Mouse (Mus musculus): Measurements from ENCODE around the gene Plxnb2. TPM values are rescaled to one million over a fixed set of nuclear protein-coding genes. Genes with fewer than 3 reads are reported as not detected.

Gene Plxnb2
- total and polyA plus RNA-seq, 3 experiments: 0.17 to 0.19 TPM; not detected in 1

- TF ChIP-seq BHLHE40 (IDR thresholded peaks at IDR 0.05; ENCODE audit: borderline replicate concordance, low read depth, low read length) (no peak), MAX (IDR thresholded peaks at IDR 0.05; ENCODE audit: low read length) (no peak), CTCF (IDR thresholded peaks at IDR 0.05 in 2 of 3, conservative IDR thresholded peaks at IDR 0.05 in 1 of 3; ENCODE audit: control insufficient read depth in 1 of 3, insufficient read depth in 1 of 3, low read depth in 2 of 3, low read length in 3 of 3, poor library complexity in 1 of 3, severe bottlenecking in 1 of 3) (peak in 1 of 3 experiments; percentile 9; a peak in 1 of 6 replicates), SIN3A (IDR thresholded peaks at IDR 0.05; ENCODE audit: low read length) (no peak), MAFK (IDR thresholded peaks at IDR 0.05; ENCODE audit: borderline replicate concordance, low read depth, low read length) (no peak), GABPA (IDR thresholded peaks at IDR 0.05; ENCODE audit: low read depth, low read length) (no peak), UBTF (IDR thresholded peaks at IDR 0.05; ENCODE audit: borderline replicate concordance, insufficient read depth, low read depth, low read length) (no peak), MAZ (IDR thresholded peaks at IDR 0.05; ENCODE audit: low read depth, low read length) (0 out of 2 replicates have a peak, but pooled peaks have one; percentile 16), E2F4 (IDR thresholded peaks at IDR 0.05; ENCODE audit: borderline replicate concordance, low read depth, low read length) (no peak), RCOR1 (IDR thresholded peaks at IDR 0.05; ENCODE audit: low read depth, low read length) (no peak), TBP (IDR thresholded peaks at IDR 0.05; ENCODE audit: low read depth, low read length) (peak; percentile 66), MYC (IDR thresholded peaks at IDR 0.05; ENCODE audit: low read depth, low read length) (no peak), USF2 (IDR thresholded peaks at IDR 0.05; ENCODE audit: borderline replicate concordance in 1 of 2, insufficient read depth in 1 of 2, low read depth in 1 of 2, low read length in 2 of 2) (no peak), HCFC1 (IDR thresholded peaks at IDR 0.05; ENCODE audit: low read depth, low read length) (peak; percentile 43; the same call in 1 of the 2 replicates), ETS1 (IDR thresholded peaks at IDR 0.05; ENCODE audit: low read depth, low read length) (0 out of 2 replicates have a peak, but pooled peaks have one; percentile 6), RAD21 (IDR thresholded peaks at IDR 0.05; ENCODE audit: low read depth, low read length) (no peak)
These were observed 30.5 kb upstream of the Plxnb2 start, which contains the start of gene Ppp6r2 (continued) for GRCm38 (mm10) chr15:89210915-89211715.

GRCm38 (mm10) chr15:89209886-89210761 lies 29.5 kb upstream of the Plxnb2 start:
- H3K36me3 ChIP-seq (ENCODE audit: control insufficient read depth in 1 of 2, insufficient read depth in 2 of 2, low read length in 2 of 2): peaks cover 0 to 28% of the 10 kb centered on the region in 2 experiments; a peak in 2 of 4 replicates
- H3K9ac ChIP-seq (ENCODE audit: control insufficient read depth, low read depth, low read length, poor library complexity, severe bottlenecking): peak overlapping the region; percentile 86
- H3K79me2 ChIP-seq (ENCODE audit: control insufficient read depth, insufficient read depth, low read length, poor library complexity): peaks cover 14% of the 10 kb centered on the region
- H3K27me3 ChIP-seq (ENCODE audit: control insufficient read depth in 1 of 2, insufficient read depth in 2 of 2, low read length in 2 of 2): no peaks in the 10 kb centered on the region
- no peaks in the 10 kb centered on the region for H3K9me3 ChIP-seq (replicated peaks; ENCODE audit: insufficient read depth, low read length)
- peak overlapping the region; percentile 84 to 88 for H3K4me3 ChIP-seq (ENCODE audit: control insufficient read depth in 1 of 2, insufficient read depth in 1 of 2, low read depth in 2 of 2, low read length in 2 of 2)
- H3K4me1 ChIP-seq (ENCODE audit: control insufficient read depth in 1 of 2, insufficient read depth in 2 of 2, low read length in 2 of 2): peaks cover 21% of the 10 kb centered on the region in 2 experiments
- peak overlapping the region; percentile 80 for H3K27ac ChIP-seq (ENCODE audit: control insufficient read depth, low read depth, low read length)
- peak; percentile 93 for DNase-seq (ENCODE audit: low read depth, low spot score)
- TF ChIP-seq ZKSCAN1 (IDR thresholded peaks at IDR 0.05; ENCODE audit: low read depth, low read length) (peak; percentile 69; the same call in 1 of the 2 replicates), ZMIZ1 (IDR thresholded peaks at IDR 0.05; ENCODE audit: low read depth, low read length) (no peak), E2F4 (IDR thresholded peaks at IDR 0.05; ENCODE audit: borderline replicate concordance, low read depth, low read length) (no peak), POLR2AphosphoS2 (IDR thresholded peaks at IDR 0.05; ENCODE audit: low read length) (peak; percentile 26; the same call in 1 of the 2 replicates), MAFK (IDR thresholded peaks at IDR 0.05; ENCODE audit: borderline replicate concordance, low read depth, low read length) (no peak), CHD2 (IDR thresholded peaks at IDR 0.05; ENCODE audit: low read length) (no peak), MYC (IDR thresholded peaks at IDR 0.05; ENCODE audit: low read depth, low read length) (0 out of 2 replicates have a peak, but pooled peaks have one; percentile 19), RAD21 (IDR thresholded peaks at IDR 0.05; ENCODE audit: low read depth, low read length) (peak; percentile 90), NELFE (IDR thresholded peaks at IDR 0.05; ENCODE audit: low read depth, low read length) (peak; percentile 42), NRF1 (IDR thresholded peaks at IDR 0.05; ENCODE audit: insufficient read depth, low read depth, low read length, poor library complexity, severe bottlenecking) (no peak), GABPA (IDR thresholded peaks at IDR 0.05; ENCODE audit: low read depth, low read length) (no peak), ELF1 (IDR thresholded peaks at IDR 0.05; ENCODE audit: low read depth, low read length) (peak; percentile 51; the same call in 1 of the 2 replicates), MYB (IDR thresholded peaks at IDR 0.05; ENCODE audit: low read depth, low read length) (no peak), CTCF (IDR thresholded peaks at IDR 0.05 in 2 of 3, conservative IDR thresholded peaks at IDR 0.05 in 1 of 3; ENCODE audit: control insufficient read depth in 1 of 3, insufficient read depth in 1 of 3, low read depth in 2 of 3, low read length in 3 of 3, poor library complexity in 1 of 3, severe bottlenecking in 1 of 3) (peak; percentile 61 to 93 (median 81)), TBP (IDR thresholded peaks at IDR 0.05; ENCODE audit: low read depth, low read length) (peak; percentile 62; the same call in 1 of the 2 replicates), SIN3A (IDR thresholded peaks at IDR 0.05; ENCODE audit: low read length) (peak; percentile 90), ETS1 (IDR thresholded peaks at IDR 0.05; ENCODE audit: low read depth, low read length) (peak; percentile 27; the same call in 1 of the 2 replicates), KAT2A (conservative IDR thresholded peaks at IDR 0.05; ENCODE audit: low read depth, low read length) (0 out of 2 replicates have a peak, but pooled peaks have one; percentile 22), HCFC1 (IDR thresholded peaks at IDR 0.05; ENCODE audit: low read depth, low read length) (peak; percentile 59), POLR2A (IDR thresholded peaks at IDR 0.05; ENCODE audit: control insufficient read depth in 1 of 2, insufficient read depth in 1 of 2, low read depth in 1 of 2, low read length in 2 of 2, poor library complexity in 1 of 2) (peak in 1 of 2 experiments; percentile 43; a peak in 1 of 4 replicates), ZC3H11A (IDR thresholded peaks at IDR 0.05; ENCODE audit: low read depth, low read length) (peak; percentile 81)

All from MEL (cell line).